Mouse (Mus musculus): ENCODE results near the gene St8sia1.

GRCm38 (mm10) chr6:142988231-142988630 lies 24.0 kb upstream of the St8sia1 start:
- no peak for TF ChIP-seq POLR2A (IDR thresholded peaks at IDR 0.05; ENCODE audit: insufficient read depth, low read depth, low read length)
- no peak for TF ChIP-seq CTCF (IDR thresholded peaks at IDR 0.05; ENCODE audit: insufficient read depth, low read depth, low read length)

All from olfactory bulb, adult 2 months (tissue).